Mouse (Mus musculus) large intestine, adult 2 months (tissue): Measurements from ENCODE around the gene Cd300ld2. TPM values are rescaled to one million over a fixed set of nuclear protein-coding genes. Genes with fewer than 3 reads are reported as not detected.
"Not testable (repeated sequence)": the region's sequence is repeated elsewhere in the genome, so short reads cannot be mapped to it uniquely, and the experiment has no call there.

Source experiments
- DNase-seq: peaks from one replicate; pipeline ENCODE4 v3.0.0-alpha.2; 2012; ENCODE audit warnings: low read depth, low spot score
- WGBS: fragments of 180-500 bp; shearing (Covaris S2); methylation state at CpG from one replicate; pipeline ENCODE4 v1.1.7; 2018; 5-methylcytosine and 5-hydroxymethylcytosine counted together
- polyA plus RNA-seq: library from polyadenylated mRNA; depleted of rRNA; stranded (reverse); fragments of >200 nt; gene quantifications from 2 replicates; pipeline ENCODE4 v1.2.3, GENCODE M21; 2012; rRNA removed

Gene Cd300ld2
- not detected in 2 replicates for polyA plus RNA-seq

DNA sequence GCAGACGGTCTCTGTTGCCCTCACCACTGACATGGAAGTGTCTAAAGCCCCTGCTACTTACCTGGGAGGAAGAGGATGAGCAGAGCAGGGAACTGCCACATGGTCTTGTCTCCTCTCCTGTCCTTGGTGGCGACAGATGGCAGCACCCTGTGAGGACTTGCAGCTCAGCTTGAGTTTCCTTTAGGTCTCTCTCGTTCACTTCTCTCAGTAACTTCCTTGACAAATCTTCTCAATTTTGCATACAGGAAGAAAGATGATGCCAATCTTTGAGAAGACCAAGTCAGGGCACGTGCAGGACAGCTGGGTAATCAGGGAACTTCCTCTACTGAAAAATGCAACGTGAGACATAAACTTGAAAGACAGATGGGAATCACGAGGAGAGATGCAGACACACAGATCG is at the start of gene Cd300ld2:
TSS of gene Cd300ld2 (minus strand) at position 101 of the 400 bp plus-strand sequence.
- DNase-seq: not testable (repeated sequence)
- WGBS: no CpG with 5 or more reads among the region's 7 CpGs

DNA sequence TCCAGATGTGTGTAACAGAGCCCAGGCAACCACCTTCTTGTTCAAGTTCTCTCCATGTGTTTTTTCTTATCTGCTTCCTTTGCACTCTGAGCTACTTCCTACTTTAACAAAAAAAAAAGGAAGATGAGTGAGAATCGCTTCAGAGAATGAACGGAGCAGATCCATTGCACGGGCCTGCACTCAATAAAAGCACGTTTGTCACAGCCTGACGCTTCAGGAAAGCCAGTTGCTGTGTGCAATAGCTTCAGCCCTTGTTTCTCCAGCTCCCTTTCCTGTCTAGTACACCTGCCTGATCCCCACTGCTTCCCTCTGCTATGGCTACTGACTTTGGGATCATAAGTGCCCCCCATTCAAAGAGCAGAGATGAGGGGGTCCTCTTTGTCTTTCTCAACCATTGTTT is 46.1 kb upstream of the Cd300ld2 start, which contains the start of gene Cd300e:
TSS of gene Cd300e (minus strand) at position 101 of the 400 bp plus-strand sequence.
- 36% methylated on average over 5 of the region's 5 CpGs for WGBS
- DNase-seq: no peak

DNA sequence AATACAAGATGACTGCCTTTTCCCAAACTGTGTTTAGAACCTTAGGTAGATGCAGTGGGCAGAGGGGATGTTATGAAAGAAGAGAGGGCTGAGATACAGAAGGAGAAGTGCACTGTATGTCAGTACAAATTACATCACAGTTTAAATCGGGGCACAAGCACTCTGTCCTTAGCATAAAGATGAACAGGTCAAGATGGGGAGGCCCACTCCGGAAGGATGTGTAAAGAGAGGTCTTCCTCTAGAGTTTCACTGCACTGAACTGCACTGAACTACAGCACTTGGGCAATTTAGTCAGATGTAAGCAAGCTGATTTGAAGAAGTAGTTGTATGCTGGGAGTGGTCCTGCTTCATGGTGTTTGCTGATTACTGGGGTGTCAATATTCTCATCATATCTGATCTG is 43.8 kb upstream of the Cd300ld2 start:
- 72% methylated on average over 2 of the region's 2 CpGs for WGBS

DNA sequence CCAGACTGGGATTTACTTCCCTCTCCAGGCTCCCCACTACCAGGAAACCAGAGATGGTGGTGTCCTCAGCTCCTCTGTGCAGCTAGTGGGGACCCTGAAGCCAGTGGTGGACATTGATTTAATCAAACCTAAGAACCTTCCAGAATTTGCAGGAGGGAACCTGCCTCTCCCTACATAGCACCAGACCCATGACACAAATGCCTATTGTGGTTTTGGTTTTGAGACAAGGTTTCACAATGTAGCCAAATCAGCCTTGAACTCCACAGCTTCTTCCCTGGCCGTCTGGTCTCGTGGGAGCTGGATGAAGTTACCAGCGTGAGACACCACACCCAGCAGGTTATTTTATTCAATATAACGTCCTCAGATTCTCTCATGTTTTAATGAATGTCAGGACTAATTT is 42.7 kb upstream of the Cd300ld2 start:
- no peak for DNase-seq
- 60% methylated on average over 4 of the region's 4 CpGs for WGBS

More for the DNA sequence above, 43.8 kb upstream of the Cd300ld2 start:
- no peak for DNase-seq

DNA sequence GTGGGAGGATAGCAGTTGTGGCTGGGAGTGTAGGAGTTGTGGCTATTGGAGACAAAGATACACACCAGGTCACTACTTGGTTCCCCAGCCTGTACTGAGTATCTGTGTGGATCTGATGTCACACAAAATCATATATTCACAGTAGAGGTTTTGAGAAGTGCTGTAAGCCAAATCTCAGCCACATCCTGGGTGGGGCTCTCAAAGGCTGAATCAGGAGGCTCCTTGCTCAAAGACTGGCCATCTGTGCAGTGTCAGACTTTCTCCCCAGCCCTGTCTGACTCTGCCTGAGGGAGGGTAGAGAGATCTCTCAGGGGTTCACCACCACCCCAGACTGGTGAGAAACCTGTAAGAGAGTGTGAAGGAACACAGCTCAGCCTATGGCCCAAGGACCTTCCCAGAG is 38.5 kb upstream of the Cd300ld2 start:
- DNase-seq: no peak

DNA sequence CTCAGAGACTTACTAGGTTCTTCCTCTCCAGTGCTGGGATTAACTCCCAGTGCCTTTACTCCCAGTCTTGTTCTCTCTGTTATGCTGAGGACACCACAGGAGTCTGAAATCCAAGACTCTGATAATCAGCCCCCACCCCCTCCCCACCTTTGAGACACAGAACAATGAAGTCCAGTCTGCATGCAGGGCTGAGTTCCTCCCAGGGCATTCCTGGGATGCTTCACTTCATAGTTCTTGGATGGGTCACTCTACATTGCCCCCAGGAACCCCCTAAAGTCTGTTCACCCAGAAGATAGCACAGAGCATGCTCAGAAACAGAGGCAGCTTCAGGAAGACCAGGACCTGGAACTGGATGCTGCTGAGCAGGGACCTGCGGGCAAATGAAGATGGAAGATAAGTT is 37.0 kb upstream of the Cd300ld2 start:
- WGBS: 95% methylated on average over 1 of the region's 1 CpGs
- DNase-seq: no peak

DNA sequence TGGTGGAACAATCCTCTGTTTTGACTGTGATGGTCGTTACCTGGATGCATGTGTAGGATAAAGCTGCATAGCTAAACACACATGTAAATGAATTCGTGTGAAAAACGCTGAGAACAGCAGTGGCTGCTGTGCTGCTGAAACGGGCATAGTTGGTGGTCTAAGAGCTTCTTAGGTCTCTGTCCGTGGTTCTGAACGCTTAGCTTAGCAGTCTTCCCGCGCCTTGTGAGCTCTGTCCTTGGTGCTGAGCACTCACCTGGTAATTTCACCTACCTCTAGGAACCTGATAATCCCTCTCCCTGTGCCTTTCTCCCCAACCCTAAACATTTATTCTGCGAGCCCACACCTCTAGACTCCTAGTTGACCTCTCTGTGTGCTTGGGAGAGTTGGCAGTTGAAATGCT is 36.2 kb upstream of the Cd300ld2 start:
- 5% methylated on average over 9 of the region's 9 CpGs for WGBS
- no peak for DNase-seq

DNA sequence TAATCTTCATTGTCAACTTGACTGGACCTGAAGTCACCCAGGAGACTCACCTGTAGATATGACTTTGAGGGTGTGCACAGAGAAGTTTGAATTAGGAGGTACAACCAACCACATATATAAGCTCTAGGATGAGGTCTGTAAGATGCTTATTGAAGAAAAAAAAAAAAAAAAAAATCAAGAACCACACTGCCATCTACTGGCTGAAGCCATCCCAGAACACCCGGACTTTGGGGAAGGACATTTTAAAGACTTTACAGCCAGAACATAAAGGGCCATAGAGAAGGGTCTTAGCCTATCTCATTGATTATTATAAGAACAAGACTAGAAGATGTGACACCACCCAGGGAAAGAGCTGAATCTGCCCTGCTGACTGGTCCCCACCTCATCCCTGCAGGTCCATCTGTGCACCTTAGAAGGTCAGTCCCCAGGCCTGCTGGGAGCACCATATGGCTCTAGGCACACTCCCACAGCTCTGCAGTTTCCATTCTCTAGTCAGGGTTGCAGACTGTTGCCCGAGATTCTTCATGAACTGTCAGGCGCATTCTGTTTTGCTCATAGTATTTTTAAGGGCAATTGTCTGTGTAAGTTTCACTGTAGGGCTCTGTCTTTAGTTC is 33.4 kb upstream of the Cd300ld2 start:
- DNase-seq: no peak
- 32% methylated on average over 3 of the region's 3 CpGs for WGBS

DNA sequence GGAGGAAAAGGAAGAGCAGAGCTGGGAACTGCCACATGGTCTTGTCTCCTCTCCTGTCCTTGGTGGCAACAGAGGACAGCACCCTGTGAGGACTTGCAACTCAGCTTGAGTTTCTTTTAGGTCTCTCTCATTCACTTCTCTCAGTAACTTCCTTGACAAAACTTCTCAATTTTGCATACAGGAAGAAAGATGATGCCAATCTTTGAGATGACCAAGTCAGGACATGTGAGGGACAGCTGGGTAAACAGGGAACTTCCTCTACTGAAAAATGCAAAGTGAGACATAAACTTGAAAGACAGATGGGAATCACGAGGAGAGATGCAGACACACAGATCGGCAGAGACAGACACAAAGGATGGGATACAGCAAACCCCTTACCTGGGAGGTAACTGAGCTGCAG is 32.3 kb upstream of the Cd300ld2 start, which contains the start of gene Cd300ld3:
TSS of gene Cd300ld3 (minus strand) at position 151 of the 400 bp plus-strand sequence.
- DNase-seq: no peak
- 64% methylated on average over 2 of the region's 2 CpGs for WGBS

DNA sequence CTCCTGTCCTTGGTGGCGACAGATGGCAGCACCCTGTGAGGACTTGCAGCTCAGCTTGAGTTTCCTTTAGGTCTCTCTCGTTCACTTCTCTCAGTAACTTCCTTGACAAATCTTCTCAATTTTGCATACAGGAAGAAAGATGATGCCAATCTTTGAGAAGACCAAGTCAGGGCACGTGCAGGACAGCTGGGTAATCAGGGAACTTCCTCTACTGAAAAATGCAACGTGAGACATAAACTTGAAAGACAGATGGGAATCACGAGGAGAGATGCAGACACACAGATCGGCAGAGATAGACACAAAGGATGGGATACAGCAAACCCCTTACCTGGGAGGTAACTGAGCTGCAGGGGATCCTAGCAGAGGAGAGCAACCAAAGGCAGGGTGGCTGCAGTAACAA is 21.7 kb upstream of the Cd300ld2 start, which contains the start of gene Cd300ld5:
TSS of gene Cd300ld5 (minus strand) at position 101 of the 400 bp plus-strand sequence.
- WGBS: no CpG with 5 or more reads among the region's 6 CpGs
- not testable (repeated sequence) for DNase-seq

DNA sequence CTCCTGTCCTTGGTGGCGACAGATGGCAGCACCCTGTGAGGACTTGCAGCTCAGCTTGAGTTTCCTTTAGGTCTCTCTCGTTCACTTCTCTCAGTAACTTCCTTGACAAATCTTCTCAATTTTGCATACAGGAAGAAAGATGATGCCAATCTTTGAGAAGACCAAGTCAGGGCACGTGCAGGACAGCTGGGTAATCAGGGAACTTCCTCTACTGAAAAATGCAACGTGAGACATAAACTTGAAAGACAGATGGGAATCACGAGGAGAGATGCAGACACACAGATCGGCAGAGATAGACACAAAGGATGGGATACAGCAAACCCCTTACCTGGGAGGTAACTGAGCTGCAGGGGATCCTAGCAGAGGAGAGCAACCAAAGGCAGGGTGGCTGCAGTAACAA is 10.9 kb upstream of the Cd300ld2 start, which contains the start of gene Cd300ld4:
TSS of gene Cd300ld4 (minus strand) at position 101 of the 400 bp plus-strand sequence.
- DNase-seq: not testable (repeated sequence)
- WGBS: no CpG with 5 or more reads among the region's 6 CpGs

DNA sequence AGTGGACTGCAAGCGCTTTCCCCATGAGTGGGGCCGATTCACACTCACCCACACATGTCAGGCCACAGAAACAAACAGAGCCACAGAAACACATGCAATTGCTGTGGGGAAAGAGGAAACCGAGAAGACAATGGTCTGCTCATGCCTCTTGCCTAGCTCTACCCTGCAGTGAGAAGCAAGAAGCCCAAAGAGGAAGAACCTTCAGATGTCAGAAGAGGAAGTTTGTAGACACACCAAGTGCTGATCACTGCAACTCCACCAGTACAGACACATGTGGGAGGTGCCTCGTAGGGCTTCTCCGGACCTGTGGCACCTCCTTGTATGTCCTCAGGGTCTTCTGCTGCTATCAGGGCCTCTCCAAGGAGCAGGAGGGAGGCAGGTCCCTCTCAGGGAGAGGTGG is 11.9 kb downstream of the Cd300ld2 start:
- WGBS: 78% methylated on average over 5 of the region's 5 CpGs
- no peak for DNase-seq

DNA sequence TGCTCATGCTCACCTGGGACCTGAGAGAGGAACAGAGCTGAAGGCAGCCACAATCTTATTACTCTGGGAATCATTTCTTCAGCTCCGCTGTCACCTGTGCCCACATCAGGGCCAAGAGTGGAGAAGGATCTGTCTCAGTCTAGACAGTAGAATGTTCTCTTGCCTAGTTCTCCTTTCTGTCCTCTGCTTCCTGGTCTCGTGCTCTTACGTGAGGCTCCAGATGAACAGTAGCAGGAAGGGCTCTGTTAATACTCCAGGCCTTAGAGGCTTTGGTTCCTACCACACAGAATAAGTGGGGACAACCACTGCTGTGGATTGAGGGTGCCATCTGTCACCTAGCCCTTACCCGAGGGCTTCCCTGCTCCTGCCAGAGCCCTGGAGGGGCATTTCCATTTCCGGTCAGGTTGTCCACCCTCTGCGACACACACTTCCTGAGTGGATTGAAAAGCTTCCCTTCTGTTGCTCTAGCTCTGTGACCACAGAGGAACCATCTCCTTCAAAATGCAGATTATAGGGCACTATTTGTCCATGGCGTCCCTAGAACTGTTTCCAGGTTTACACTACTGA is 14.4 kb downstream of the Cd300ld2 start, which contains the start of gene Cd300c2:
TSS of gene Cd300c2 (minus strand) at position 407 of the 567 bp plus-strand sequence.
- 73% methylated on average over 7 of the region's 7 CpGs for whole genome bisulfite sequencing
- no peak for DNase-seq

DNA sequence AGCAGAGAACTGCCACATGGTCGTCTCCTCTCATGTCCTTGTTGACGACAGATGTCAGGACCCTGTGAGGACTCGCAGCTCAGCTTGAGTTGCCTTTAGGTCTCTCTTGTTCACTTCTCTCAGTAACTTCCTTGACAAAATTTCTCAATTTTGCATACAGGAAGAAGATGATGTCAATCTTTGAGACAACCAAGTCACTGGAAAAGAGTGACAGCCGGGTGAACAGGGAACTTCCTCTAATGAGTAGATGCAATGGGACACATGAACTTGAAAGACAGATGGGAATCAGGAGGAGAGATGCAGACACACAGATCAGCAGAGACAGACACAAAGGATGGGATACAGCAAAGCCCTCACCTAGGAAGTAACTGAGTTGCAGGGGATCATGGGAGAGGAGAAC is 26.2 kb downstream of the Cd300ld2 start, which contains the start of gene Cd300ld:
TSS of gene Cd300ld (minus strand) at position 130 of the 400 bp plus-strand sequence.
- WGBS: 66% methylated on average over 4 of the region's 4 CpGs
- DNase-seq: no peak

DNA sequence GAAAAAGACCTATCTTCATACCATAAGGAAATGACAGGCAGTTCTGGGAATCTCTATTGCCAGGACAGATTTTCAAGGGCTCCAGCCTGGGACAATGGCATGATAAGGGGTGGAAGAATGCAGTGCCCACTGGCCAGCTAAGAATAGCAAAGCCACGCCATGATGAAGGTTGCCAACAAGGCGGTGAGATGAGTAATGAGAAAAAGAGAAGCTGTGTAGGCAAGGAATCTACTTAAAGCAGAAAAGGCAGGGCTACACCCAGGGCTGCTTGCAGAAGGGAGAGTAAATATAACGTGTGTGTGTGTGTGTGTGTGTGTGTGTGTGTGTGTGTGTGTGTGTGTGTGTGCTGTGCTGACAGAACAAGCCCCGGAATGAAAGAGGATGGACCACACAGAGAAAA is 34.1 kb downstream of the Cd300ld2 start:
- 68% methylated on average over 4 of the region's 4 CpGs for WGBS

DNA sequence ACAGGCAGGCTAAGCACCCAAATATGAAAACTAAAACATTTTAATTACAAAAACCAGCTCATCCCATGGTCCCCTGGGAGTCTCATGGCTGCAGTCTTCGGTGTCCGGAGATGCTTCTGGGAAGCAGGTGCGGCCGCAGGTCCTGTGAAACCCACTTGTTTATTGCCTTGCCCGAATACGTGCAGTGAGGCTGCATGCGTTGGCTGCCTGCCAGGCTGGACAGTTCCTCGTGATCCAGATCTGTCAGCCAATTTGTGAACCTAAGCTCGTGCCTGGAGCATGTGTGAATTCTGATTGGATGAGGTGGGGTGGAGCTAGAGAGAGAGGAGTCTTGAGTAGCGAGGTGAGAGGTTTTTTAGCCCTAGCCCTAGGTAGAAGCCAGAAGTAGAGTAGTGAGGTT is 43.3 kb downstream of the Cd300ld2 start:
- DNase-seq: no peak
- 65% methylated on average over 10 of the region's 10 CpGs for WGBS

More for the DNA sequence above, 34.1 kb downstream of the Cd300ld2 start:
- DNase-seq: no peak

DNA sequence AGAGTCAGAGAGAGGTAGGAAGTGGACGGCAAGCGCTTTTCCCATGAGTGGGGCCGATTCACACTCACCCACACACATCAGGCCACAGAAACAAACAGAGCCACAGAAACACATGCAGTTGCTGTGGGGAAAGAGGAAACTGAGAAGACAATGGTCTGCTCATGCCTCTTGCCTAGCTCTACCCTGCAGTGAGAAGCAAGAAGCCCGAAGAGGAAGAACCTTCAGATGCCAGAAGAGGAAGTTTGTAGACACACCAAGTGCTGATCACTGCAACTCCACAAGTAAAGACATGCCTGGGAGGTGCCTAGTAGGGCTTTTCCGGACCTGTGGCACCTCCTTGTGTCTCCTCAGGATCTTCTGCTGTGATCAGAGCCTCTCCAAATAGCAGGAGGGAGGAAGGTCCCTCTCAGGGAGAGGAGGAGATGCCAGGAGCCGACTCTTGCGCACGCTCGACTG is 47.2 kb downstream of the Cd300ld2 start, which contains the start of gene Cd300c:
TSS of gene Cd300c (minus strand) at position 406 of the 456 bp plus-strand sequence.
- WGBS: 68% methylated on average over 9 of the region's 9 CpGs
- no peak for DNase-seq

DNA sequence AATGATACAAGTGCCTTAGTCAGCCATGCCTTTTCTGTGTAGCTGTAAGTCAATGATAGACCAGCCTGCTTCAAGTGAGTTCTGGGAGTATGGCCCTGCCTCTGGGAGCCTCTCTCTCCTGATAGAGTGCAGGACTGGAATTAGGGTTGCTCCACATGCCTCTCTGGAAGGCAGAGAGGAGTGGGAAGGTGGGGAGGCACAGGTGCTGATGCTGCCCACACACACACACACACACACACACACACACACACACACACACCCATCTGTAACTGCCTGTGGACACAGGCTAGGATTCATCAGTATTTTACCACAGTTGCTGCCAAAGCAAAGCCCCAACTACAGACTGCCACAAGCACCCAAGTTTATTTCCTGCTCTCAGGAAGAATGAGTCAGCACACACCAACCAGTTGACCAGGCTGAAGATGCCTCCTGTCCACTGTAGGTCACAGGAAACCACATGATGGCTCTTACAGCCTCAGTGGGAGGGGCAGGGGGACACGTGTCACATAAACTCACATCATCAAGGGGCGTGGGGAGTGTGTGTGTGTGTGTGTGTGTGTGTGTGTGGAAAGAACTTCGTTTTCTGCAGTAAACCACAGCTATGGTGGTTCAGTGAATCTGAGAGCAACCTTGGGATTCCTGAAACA is 50.7 kb downstream of the Cd300ld2 start:
- 16% methylated on average over 3 of the region's 3 CpGs for WGBS
- no peak for DNase-seq

DNA sequence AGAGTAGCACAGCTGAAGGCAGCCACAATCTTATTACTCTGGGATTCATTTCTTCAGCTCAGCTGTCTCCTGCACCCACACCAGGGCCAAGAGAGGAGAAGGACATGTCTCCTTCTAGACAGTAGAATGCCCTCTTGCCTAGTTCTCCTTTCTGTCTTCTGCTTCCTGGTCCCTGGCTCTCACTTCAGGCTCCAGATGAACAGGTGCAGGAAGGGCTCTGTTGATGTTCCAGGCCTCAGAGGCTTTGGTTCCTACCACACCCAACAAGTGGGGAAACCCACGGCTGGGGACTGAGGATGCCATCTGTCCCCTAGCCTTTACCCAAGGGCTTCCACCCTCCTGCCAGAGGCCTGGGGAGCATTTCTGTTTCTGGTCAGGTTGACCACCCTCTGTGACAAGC is 55.6 kb downstream of the Cd300ld2 start:
- 57% methylated on average over 1 of the region's 1 CpGs for WGBS
- no peak for DNase-seq
